Mouse (Mus musculus): ENCODE data around the gene Mthfd2.

Mthfd2 gene

GRCm38 (mm10) chr6:83267616-83268015 lies 58.1 kb downstream of the Mthfd2 start:
- peak in 1 of 2 experiments; percentile 27 for DNase-seq

GRCm38 (mm10) chr6:83265653-83266052 lies 60.1 kb downstream of the Mthfd2 start:
- no peak for DNase-seq

DNA sequence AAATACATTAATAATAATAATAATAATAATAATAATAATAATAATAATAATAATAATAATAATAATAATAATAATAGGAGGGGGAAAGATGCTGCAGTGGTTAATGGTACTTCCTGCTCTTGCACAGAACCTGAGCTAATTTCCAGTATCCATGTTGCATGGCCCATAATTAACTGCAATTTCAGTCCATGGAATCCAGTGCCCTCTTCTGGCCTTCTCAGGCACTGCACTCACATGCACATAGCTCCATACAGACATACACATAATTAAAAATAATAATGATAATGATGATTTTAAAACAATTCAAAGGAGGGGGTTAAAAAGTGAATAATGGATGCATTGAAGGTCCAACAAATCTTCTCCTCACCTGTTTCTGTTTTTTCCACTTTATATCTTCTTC lies 60.5 kb downstream of the Mthfd2 start:
- DNase-seq, result peak in 1 of 2 experiments; percentile 64

- DNase-seq, result no peak
Measured at GRCm38 (mm10) chr6:83264516-83264915, 61.2 kb downstream of the Mthfd2 start.
